Mouse (Mus musculus) embryo, embryonic 10 days (tissue): Measurements from ENCODE around the gene D430042O09Rik.

Experiments
- DNase-seq: peaks from one replicate; pipeline ENCODE4 v3.0.0-alpha.2; 2015; ENCODE audit warnings: low spot score

D430042O09Rik gene

DNA sequence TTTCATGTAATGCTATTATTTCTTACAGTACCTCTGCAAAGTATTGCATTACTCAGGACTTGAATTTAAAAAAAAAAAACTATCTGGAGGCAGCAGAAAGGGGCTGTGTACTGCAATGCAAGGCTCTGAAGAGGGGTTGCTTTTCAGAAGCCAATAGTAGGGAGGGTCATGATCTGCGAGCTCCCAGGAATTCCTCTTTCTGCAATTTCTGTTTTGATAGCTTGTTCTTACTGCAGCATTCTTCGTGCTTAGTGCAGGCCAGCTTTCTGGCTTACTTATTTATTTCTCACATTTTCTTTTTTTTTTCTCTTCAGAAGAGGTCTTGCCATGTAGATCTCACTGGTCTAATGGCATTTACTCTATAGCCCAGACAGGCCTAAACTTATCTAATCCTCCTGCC is 32.8 kb downstream of the D430042O09Rik start:
- DNase-seq: no peak

DNA sequence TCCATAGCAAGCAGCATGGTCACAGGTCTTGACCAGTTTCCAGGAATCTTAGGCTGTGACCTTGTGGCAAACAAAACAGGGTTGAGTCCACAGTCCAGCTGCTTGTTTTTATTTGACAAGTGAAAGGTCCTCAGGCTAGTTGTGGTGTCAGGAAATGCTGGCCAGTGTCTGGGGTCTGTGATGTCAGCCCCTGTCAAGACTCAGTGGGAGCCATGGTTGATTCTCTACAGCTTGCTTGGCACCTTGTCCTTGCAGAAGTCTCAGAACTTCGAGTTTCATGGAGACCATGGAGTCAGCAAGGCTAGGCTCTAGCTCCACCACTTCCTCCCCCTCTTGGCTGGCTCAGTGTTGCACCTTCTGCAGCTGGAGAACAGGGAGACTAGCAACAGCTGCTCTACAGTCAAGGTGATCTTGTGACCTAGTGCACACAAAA is 33.6 kb downstream of the D430042O09Rik start:
- no peak for DNase-seq

DNA sequence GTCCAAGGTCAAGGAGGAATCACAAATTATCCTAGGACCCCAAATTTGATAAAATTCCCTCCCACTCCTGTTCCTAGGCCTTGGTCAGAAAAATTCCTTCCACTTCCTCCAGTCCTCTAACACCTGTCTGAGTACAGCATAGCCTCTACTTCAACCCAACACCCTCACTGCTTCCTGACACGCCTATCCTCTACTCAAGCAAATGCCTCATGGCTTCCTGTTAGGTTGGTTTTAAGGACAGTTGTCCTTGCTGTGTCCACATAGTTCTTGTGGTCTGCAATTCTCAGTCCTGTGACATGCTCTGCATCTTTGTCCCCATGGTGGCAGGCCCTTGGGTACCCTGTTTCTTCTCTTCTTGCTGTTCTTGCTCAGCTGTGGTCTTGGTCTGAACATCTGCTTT is 37.1 kb downstream of the D430042O09Rik start:
- no peak for DNase-seq

DNA sequence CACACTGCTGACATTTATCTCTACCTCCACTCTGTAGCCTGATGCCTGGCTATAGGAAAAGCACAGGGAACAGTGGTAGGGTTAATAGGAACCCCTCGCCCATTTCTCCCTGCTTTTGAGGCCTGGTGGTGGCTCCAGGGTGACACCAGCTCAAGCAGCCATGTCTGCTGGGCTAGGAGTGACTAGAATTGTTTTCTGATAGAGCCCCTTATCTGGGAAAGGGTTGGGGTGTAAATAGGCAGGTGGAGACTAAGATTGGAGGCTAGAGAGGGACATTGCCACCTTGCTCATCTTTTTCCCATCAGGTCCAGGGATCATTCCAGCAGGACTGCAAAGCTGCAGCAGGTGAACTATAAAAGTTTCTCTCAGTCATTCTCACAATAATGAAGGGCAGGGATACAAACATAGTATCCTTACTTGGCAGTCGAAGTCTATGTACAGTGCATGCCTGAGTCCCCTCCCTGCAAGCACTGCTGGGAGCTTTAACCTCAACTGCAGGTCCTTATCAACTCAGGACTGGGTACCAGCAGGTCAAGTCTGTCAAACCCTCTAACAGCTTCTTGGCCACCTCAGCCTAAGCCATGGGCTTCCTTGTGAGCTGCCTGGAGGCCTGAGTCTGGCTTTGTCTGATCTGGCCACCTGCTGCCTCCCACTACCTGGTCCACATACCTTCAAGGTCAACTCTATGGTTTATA is 39.1 kb downstream of the D430042O09Rik start:
- no peak for DNase-seq

DNA sequence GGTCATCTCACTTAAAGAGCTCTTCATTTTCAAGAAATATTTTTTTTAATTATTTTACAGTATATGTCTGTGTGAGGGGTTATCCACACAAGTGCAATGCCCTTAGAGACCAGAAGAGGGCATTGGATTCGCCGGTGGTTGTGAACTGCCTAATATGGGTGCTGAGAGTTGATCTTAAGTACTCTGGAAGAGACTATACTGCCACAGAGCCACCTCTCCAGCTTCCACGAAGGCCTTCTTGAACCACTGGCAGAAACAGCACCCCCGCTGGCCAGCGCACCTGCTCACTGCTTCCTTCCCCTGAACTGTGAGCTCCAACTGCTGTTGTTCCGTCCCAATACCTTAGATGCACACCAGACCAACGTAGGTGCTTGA is 39.6 kb downstream of the D430042O09Rik start:
- peak; percentile 23 for DNase-seq

- peak; percentile 66 for DNase-seq
Observed at GRCm38 (mm10) chr7:125748186-125748585, 40.5 kb downstream of the D430042O09Rik start.

- DNase-seq: no peak
Observed at GRCm38 (mm10) chr7:125752699-125753325, 45.1 kb downstream of the D430042O09Rik start.

DNA sequence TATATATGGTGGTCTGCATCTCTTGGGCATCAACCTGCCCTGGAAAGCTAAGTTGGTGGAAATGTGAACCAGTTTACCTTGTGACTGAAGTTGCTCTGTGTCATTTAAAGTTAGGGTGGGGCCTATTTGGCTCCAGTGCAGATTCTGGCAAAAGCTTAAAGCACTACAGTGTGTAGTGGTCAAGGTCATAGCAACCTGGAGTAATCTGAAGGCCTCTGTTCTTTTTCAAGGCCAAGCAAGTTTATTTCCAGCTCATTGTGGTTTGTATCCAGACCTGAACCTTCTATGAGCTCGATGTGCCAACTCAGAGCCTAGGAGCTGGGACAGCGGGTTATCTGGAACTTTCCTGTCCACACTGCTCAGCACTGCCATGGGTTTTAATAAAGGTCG is 45.6 kb downstream of the D430042O09Rik start:
- DNase-seq: no peak

DNA sequence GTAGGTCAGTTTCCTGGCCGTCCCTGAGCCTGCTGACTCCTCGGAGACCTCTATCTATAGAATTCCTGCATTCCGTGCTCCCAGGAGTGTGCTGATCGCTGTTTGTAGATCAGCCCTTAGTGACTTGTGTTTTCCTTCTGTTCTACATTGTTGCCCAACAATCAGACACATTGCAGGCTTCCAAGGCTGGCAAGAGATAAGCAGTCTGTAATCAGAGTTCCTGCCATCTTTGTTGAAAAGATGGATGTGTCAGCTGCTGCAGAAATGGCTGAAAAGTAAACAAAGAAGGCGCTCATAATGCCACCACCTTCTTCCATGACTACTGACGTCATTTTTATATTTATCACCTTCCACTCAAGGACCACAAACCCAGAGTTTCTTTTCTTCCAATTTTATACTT is 49.1 kb downstream of the D430042O09Rik start:
- DNase-seq: no peak

DNA sequence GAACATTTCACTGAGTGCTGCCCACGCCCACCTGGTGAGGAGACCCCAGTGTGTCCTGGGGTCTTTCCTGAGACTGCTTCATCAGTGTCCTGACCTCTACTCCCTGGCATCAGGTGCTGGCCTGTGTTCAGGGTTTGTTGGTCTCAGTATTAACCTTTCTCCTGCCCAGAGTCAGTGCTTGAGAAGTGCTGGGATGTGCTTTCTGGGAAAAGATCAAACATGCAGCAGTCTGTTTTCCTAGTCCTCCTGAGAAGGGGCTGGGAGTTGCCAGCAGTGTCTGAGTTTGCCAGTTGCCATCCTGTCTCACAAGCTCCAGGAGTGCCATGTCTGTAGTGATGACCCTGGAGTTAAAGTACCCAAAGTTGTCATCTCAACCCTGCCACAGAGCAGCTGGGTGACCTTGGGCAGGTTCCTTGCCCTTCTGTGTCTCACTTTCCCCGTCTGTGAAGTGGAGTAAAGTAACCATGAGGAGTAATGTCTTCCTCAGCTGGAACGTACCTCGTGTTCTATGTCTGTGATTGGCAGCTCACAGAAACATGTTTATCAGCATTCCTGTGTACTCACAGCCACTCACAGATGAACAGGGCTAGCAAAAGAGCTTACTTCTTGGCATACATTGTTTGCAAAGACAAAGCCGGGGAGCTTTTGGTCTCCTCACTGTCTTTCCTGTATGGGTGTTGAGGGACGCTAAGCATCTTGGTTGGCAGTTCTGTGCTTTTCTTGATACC is 50.4 kb downstream of the D430042O09Rik start:
- no peak for DNase-seq

- no peak for DNase-seq
Observed at GRCm38 (mm10) chr7:125762289-125762688, 54.6 kb downstream of the D430042O09Rik start.

GRCm38 (mm10) chr7:125762883-125763830 is 55.5 kb downstream of the D430042O09Rik start:
- DNase-seq: peak; percentile 43

DNA sequence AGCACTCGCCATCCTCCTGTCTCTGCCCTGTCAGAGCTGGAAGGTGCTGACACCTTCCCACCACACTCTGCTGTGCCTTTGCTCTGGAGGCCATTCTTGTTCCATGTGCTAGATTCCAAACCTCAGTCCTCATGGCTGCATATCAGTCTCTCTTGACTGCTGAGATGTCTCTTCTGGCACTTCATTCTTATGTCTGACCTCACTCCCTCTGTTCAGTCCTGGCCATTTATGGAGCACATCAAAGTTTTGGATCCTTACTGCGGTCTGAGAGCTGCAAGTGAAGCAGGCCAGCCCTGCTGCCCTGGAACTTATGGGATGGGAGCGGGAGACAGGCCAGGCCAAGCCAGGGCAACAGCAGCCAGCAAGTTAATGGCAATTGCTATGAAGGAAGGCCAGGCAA is 56.7 kb downstream of the D430042O09Rik start:
- no peak for DNase-seq

GRCm38 (mm10) chr7:125766976-125767831 is 59.5 kb downstream of the D430042O09Rik start:
- DNase-seq: peak; percentile 73

GRCm38 (mm10) chr7:125772961-125773571 is 65.4 kb downstream of the D430042O09Rik start:
- DNase-seq: no peak

- DNase-seq: peak; percentile 39
Observed at GRCm38 (mm10) chr7:125783206-125783605, 75.5 kb downstream of the D430042O09Rik start.

DNA sequence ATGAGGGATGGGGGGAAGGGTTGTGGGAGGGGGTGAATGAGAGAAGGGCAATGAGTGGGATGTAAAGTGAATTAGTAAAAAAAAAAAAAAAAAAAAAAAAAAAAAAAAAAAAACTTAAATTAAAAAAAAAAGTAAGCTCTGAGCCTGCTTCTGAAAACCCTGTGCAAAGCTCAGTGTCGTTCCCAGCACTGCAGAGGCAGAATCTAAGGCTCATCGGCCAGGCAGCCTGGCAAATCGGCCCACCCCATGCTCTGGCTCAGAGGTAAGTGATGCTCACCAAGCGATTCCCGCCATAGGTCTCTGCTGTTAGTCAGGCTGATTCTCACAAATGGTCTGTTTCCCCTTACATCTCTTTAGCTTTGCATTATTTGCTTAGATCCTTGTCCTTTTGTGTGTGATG is 78.4 kb downstream of the D430042O09Rik start:
- DNase-seq: no peak

DNA sequence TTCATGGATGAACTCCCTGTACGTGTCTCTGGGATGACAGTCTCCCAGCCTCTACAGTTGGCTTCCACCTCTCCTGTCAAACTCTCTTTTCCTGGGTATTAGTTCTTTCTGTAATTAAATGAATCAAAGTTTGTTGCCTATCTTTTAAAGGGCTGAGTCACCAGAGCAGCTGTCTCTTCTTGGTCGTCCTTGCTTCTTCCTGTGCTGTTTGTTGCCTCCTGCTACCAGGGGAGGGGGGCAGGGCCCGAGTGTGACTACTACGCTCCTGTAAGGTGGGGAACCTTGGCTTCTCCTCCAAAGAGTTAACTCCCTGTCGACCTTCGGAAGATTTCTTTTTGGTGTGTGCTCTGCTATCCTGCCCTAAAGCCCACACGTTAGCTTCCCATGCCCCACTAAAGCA is 79.4 kb downstream of the D430042O09Rik start:
- no peak for DNase-seq

DNA sequence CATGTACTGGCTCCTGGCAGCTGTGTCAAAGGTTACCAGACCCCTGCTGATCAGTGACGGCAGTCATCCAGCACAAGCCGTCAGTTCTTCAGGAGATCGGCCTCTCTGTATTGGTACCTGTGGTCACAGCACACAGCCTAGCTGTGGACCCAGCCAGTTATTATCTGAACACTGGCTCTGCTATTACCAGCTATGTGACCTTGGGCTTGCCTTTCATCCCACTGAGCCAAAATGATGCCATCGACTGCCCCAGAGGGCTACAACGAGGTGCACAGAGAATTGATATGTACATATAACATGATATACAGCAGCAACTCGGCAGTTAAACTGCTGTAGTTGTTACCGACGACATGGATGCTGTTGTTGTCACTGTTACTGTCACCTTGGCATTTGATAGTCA is 82.4 kb downstream of the D430042O09Rik start:
- no peak for DNase-seq

DNA sequence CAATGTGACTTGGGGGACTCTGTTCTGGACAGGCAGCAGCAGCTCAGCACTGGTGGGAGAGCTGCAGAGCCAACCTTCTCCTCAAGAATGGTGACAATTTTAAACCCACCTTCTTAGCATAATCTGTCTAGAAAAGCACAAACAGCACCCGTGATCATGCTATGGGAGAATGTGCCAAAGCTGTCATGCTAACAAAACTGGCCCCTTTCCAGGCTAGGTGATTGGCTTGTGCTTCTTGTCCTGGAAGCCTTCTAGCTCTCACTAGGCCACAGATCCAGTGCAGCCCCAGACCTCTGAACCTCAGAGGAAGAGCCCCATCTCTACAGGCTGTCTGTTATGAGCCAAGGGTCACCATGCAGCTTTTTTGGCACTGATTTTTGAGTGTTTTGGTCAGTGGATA is 98.9 kb downstream of the D430042O09Rik start:
- no peak for DNase-seq

DNA sequence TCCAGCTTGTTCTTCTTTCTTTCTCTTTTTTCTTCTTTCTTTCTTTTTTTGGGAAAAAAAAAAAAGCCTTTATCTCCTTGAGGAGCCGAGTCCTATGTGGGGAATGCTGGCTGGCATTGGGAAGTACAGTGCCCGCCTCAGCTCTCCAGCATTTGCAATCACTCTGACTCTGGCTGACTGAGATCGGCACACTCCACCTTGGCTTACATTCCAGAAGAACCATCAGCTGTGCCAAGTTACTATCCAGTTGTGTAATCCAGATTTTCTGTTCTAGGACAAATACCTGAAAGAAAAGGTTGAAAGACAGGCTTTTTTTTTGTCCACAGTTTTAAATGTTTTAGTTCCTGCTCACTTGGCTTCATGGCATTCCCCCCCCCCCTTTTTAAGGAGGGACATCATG is 100.5 kb downstream of the D430042O09Rik start:
- no peak for DNase-seq
